Mouse (Mus musculus) liver, adult 2 months (tissue): ENCODE data around the gene Pepd. TPM values are rescaled to one million over a fixed set of nuclear protein-coding genes. Genes with fewer than 3 reads are reported as not detected.
A peak's percentile ranks its signal among the peaks of the same experiment; 100 is the strongest.

Source experiments
- DNase-seq: peaks from one replicate; pipeline ENCODE4 v3.0.0-alpha.2; 2011; ENCODE audit warnings: low read depth, low spot score; ENCODE audit errors: extremely low read depth
- H3K27ac ChIP-seq: fragments of 200-500 bp; replicated peaks from 2 replicates; pipeline ENCODE4 v1.5.1; 2012; ENCODE audit warnings: low read depth, mild to moderate bottlenecking, control low read depth, inconsistent platforms, low read length; ENCODE audit not compliant: insufficient read depth
- H3K27me3 ChIP-seq: fragments of 200-500 bp; 2 replicates; pipeline ENCODE4 v1.6.1; 2012; ENCODE audit warnings: mild to moderate bottlenecking, moderate library complexity, low read length, inconsistent platforms; ENCODE audit not compliant: control insufficient read depth, insufficient read depth
- H3K36me3 ChIP-seq: fragments of 200-500 bp; 2 replicates; pipeline ENCODE4 v1.6.1; 2012; ENCODE audit warnings: low read length, inconsistent platforms; ENCODE audit not compliant: control insufficient read depth, insufficient read depth
- H3K4me1 ChIP-seq: fragments of 200-500 bp; 2 replicates; pipeline ENCODE4 v1.6.1; 2011; ENCODE audit warnings: low read length; ENCODE audit not compliant: control insufficient read depth, insufficient read depth
- H3K4me3 ChIP-seq: fragments of 200-500 bp; 2 replicates; pipeline ENCODE4 v1.5.1; 2011; ENCODE audit warnings: low read depth, mild to moderate bottlenecking, control low read depth, low read length, moderate library complexity; ENCODE audit not compliant: insufficient read depth
- H3K79me2 ChIP-seq: fragments of 200-500 bp; 2 replicates; pipeline ENCODE4 v1.6.1; 2012; ENCODE audit warnings: inconsistent platforms, mild to moderate bottlenecking, low read length, moderate library complexity; ENCODE audit not compliant: control insufficient read depth, insufficient read depth
- H3K9ac ChIP-seq: fragments of 200-500 bp; 2 replicates; pipeline ENCODE4 v1.6.1; 2012; ENCODE audit warnings: low read depth, mild to moderate bottlenecking, control low read depth, inconsistent platforms, low read length
- CTCF ChIP-seq: fragments of 200-500 bp; IDR thresholded peaks from 2 replicates; pipeline ENCODE4 v1.5.1; 2011; ENCODE audit warnings: low read depth, low read length, control low read depth
- POLR2A ChIP-seq: fragments of 200-500 bp; IDR thresholded peaks from 2 replicates; pipeline ENCODE4 v1.6.1; 2011; ENCODE audit warnings: low read length, control low read depth; ENCODE audit not compliant: insufficient read depth; ENCODE audit errors: extremely low read depth
- WGBS: fragments of 180-500 bp; shearing (Covaris S2); methylation state at CpG from one replicate; pipeline ENCODE4 v1.1.7; 2018; 5-methylcytosine and 5-hydroxymethylcytosine counted together
- polyA plus RNA-seq: library from polyadenylated mRNA; depleted of rRNA; stranded (reverse); fragments of >200 nt; gene quantifications from 2 replicates; pipeline ENCODE4 v1.2.3, GENCODE M21; 2012
- total RNA-seq: library from RNA; depleted of rRNA; stranded (reverse); fragments of >200 nt; gene quantifications from 2 replicates; pipeline ENCODE4 v1.2.3, GENCODE M21; 2014

Gene Pepd
- total and polyA plus RNA-seq, 2 experiments = 71.9 to 76.2 TPM

GRCm38 (mm10) chr7:35000839-35001238, 88.7 kb downstream of the Pepd start:
- Histone ChIP-seq H3K27me3 (no peaks in the 10 kb centered on the region), H3K4me3 (no peak overlapping the region), H3K9ac (no peak overlapping the region), H3K4me1 (no peaks in the 10 kb centered on the region), H3K36me3 (no peaks in the 10 kb centered on the region), H3K27ac (no peak overlapping the region), H3K79me2 (no peaks in the 10 kb centered on the region)
- peak; percentile 19 for DNase-seq
- WGBS = 45% methylated on average over 6 of the region's 6 CpGs
- peak; percentile 79 for TF ChIP-seq CTCF
- TF ChIP-seq POLR2A = no peak

- H3K9ac ChIP-seq = no peak overlapping the region
- no peaks in the 10 kb centered on the region for H3K4me1 ChIP-seq
These were observed 91.1 kb downstream of the Pepd start for GRCm38 (mm10) chr7:35003171-35003737.

GRCm38 (mm10) chr7:35006661-35007060, 94.5 kb downstream of the Pepd start:
- Histone ChIP-seq H3K27ac (no peak overlapping the region), H3K4me1 (no peaks in the 10 kb centered on the region), H3K36me3 (no peaks in the 10 kb centered on the region), H3K79me2 (no peaks in the 10 kb centered on the region), H3K4me3 (no peak overlapping the region), H3K9ac (no peak overlapping the region), H3K27me3 (no peaks in the 10 kb centered on the region)
- no peak for TF ChIP-seq CTCF
- TF ChIP-seq POLR2A = no peak
- WGBS = 97% methylated on average over 7 of the region's 7 CpGs
- no peak for DNase-seq

More at GRCm38 (mm10) chr7:35003171-35003737, 91.1 kb downstream of the Pepd start:
- DNase-seq = no peak
- Histone ChIP-seq H3K79me2 (no peaks in the 10 kb centered on the region), H3K36me3 (no peaks in the 10 kb centered on the region), H3K27me3 (no peaks in the 10 kb centered on the region), H3K27ac (no peak overlapping the region), H3K4me3 (no peak overlapping the region)
- WGBS = 91% methylated on average over 7 of the region's 7 CpGs
- TF ChIP-seq POLR2A (no peak), CTCF (no peak)

GRCm38 (mm10) chr7:35013228-35013627, 101.0 kb downstream of the Pepd start:
- DNase-seq = no peak
- Histone ChIP-seq H3K9ac (no peak overlapping the region), H3K4me3 (no peak overlapping the region), H3K79me2 (no peaks in the 10 kb centered on the region), H3K27me3 (no peaks in the 10 kb centered on the region), H3K4me1 (no peaks in the 10 kb centered on the region), H3K27ac (no peak overlapping the region), H3K36me3 (no peaks in the 10 kb centered on the region)
- WGBS = 89% methylated on average over 9 of the region's 9 CpGs
- TF ChIP-seq POLR2A = no peak
- no peak for TF ChIP-seq CTCF

- H3K27me3 ChIP-seq = no peaks in the 10 kb centered on the region
- no peaks in the 10 kb centered on the region for H3K4me1 ChIP-seq
- no peaks in the 10 kb centered on the region for H3K36me3 ChIP-seq
- DNase-seq = no peak
- no peak overlapping the region for H3K9ac ChIP-seq
- H3K27ac ChIP-seq = no peak overlapping the region
- H3K4me3 ChIP-seq = no peak overlapping the region
- no peaks in the 10 kb centered on the region for H3K79me2 ChIP-seq
- TF ChIP-seq CTCF (no peak), POLR2A (no peak)
- WGBS = 94% methylated on average over 2 of the region's 2 CpGs
These were observed 103.1 kb downstream of the Pepd start for GRCm38 (mm10) chr7:35015252-35015651.

- no peak overlapping the region for H3K27ac ChIP-seq
- TF ChIP-seq CTCF = no peak
- no peak for TF ChIP-seq POLR2A
- H3K4me1 ChIP-seq = no peaks in the 10 kb centered on the region
- 94% methylated on average over 10 of the region's 10 CpGs for WGBS
- no peak for DNase-seq
- H3K36me3 ChIP-seq = no peaks in the 10 kb centered on the region
- H3K9ac ChIP-seq = no peak overlapping the region
- no peaks in the 10 kb centered on the region for H3K27me3 ChIP-seq
- no peak overlapping the region for H3K4me3 ChIP-seq
- no peaks in the 10 kb centered on the region for H3K79me2 ChIP-seq
These were observed 109.2 kb downstream of the Pepd start for GRCm38 (mm10) chr7:35021365-35021764.
